Mouse (Mus musculus): ENCODE data around the gene Ftl1-ps1. TPM values are rescaled to one million over a fixed set of nuclear protein-coding genes. Genes with fewer than 3 reads are reported as not detected.

Ftl1-ps1 gene
- 95.1 and 98.2 TPM in 2 replicates for polyA plus RNA-seq (2014; fragmentation: Nextera tagmentation; extraction: Ambion mirVana)

- WGBS: 12% methylated on average over 11 of the region's 11 CpGs
- no peaks in the 10 kb centered on the region for H3K36me3 ChIP-seq (ENCODE audit: control insufficient read depth, insufficient read depth, low read length)
- H3K27ac ChIP-seq (replicated peaks; ENCODE audit: low read depth, low read length): no peak within 1 kb of the TSS
- ATAC-seq (ENCODE audit: low FRiP score, low TSS enrichment) (no peak), DNase-seq (no peak)
- H3K9me3 ChIP-seq (ENCODE audit: control insufficient read depth, low read length): no peaks in the 10 kb centered on the region
- no peaks in the 10 kb centered on the region for H3K27me3 ChIP-seq (ENCODE audit: control insufficient read depth, insufficient read depth, low read length)
- peak within 1 kb of the TSS; percentile 19; the same call in 1 of the 2 replicates for H3K4me2 ChIP-seq (ENCODE audit: low read length)
- no peak within 1 kb of the TSS for H3K9ac ChIP-seq (replicated peaks; ENCODE audit: low read length)
- H3K4me3 ChIP-seq (replicated peaks; ENCODE audit: low read depth, low read length): no peak within 1 kb of the TSS
- no peaks in the 10 kb centered on the region for H3K4me1 ChIP-seq (ENCODE audit: control insufficient read depth, insufficient read depth, low read length)
Observed at GRCm38 (mm10) chr13:74399298-74399839, at the start of gene Ftl1-ps1. Gene Ftl1-ps1, plus strand, starts transcription at chr13:74399694.

GRCm38 (mm10) chr13:74350435-74350906 is 49.0 kb upstream of the Ftl1-ps1 start:
- DNase-seq (peak; percentile 57), ATAC-seq (ENCODE audit: low FRiP score, low TSS enrichment) (peak; percentile 35)
- H3K27ac ChIP-seq (replicated peaks; ENCODE audit: low read depth, low read length): peak overlapping the region; percentile 79
- peak overlapping the region; percentile 81 for H3K4me3 ChIP-seq (replicated peaks; ENCODE audit: low read depth, low read length)
- peak overlapping the region; percentile 74 for H3K4me2 ChIP-seq (ENCODE audit: low read length)
- WGBS: 2% methylated on average over 15 of the region's 15 CpGs
- peak overlapping the region; percentile 82 for H3K9ac ChIP-seq (replicated peaks; ENCODE audit: low read length)
- H3K27me3 ChIP-seq (ENCODE audit: control insufficient read depth, insufficient read depth, low read length): no peaks in the 10 kb centered on the region
- peaks cover 14% of the 10 kb centered on the region for H3K4me1 ChIP-seq (ENCODE audit: control insufficient read depth, insufficient read depth, low read length)
- H3K9me3 ChIP-seq (ENCODE audit: control insufficient read depth, low read length): no peaks in the 10 kb centered on the region
- peaks cover 20% of the 10 kb centered on the region for H3K36me3 ChIP-seq (ENCODE audit: control insufficient read depth, insufficient read depth, low read length)

- DNase-seq (no peak), ATAC-seq (ENCODE audit: low FRiP score, low TSS enrichment) (no peak)
- WGBS: 95% methylated on average over 13 of the region's 13 CpGs
- no peak overlapping the region for H3K4me3 ChIP-seq (replicated peaks; ENCODE audit: low read depth, low read length)
- H3K9me3 ChIP-seq (ENCODE audit: control insufficient read depth, low read length): no peaks in the 10 kb centered on the region
- H3K27me3 ChIP-seq (ENCODE audit: control insufficient read depth, insufficient read depth, low read length): no peaks in the 10 kb centered on the region
- no peak overlapping the region for H3K27ac ChIP-seq (replicated peaks; ENCODE audit: low read depth, low read length)
- H3K4me1 ChIP-seq (ENCODE audit: control insufficient read depth, insufficient read depth, low read length): no peaks in the 10 kb centered on the region
- H3K36me3 ChIP-seq (ENCODE audit: control insufficient read depth, insufficient read depth, low read length): peaks cover 73% of the 10 kb centered on the region
- no peak overlapping the region for H3K9ac ChIP-seq (replicated peaks; ENCODE audit: low read length)
- no peak overlapping the region for H3K4me2 ChIP-seq (ENCODE audit: low read length)
Observed at GRCm38 (mm10) chr13:74356491-74356890, 43.0 kb upstream of the Ftl1-ps1 start.

- DNase-seq (no peak), ATAC-seq (ENCODE audit: low FRiP score, low TSS enrichment) (no peak)
- Histone ChIP-seq H3K9ac (replicated peaks; ENCODE audit: low read length) (no peak overlapping the region), H3K27ac (replicated peaks; ENCODE audit: low read depth, low read length) (no peak overlapping the region), H3K36me3 (ENCODE audit: control insufficient read depth, insufficient read depth, low read length) (peaks cover 40% of the 10 kb centered on the region), H3K9me3 (ENCODE audit: control insufficient read depth, low read length) (no peaks in the 10 kb centered on the region), H3K4me3 (replicated peaks; ENCODE audit: low read depth, low read length) (no peak overlapping the region), H3K27me3 (ENCODE audit: control insufficient read depth, insufficient read depth, low read length) (no peaks in the 10 kb centered on the region), H3K4me2 (ENCODE audit: low read length) (no peak overlapping the region), H3K4me1 (ENCODE audit: control insufficient read depth, insufficient read depth, low read length) (no peaks in the 10 kb centered on the region)
- WGBS: 82% methylated on average over 2 of the region's 2 CpGs
Observed at GRCm38 (mm10) chr13:74362218-74362617, 37.3 kb upstream of the Ftl1-ps1 start.

GRCm38 (mm10) chr13:74363176-74363858 is 36.2 kb upstream of the Ftl1-ps1 start:
- no peaks in the 10 kb centered on the region for H3K9me3 ChIP-seq (ENCODE audit: control insufficient read depth, low read length)
- H3K36me3 ChIP-seq (ENCODE audit: control insufficient read depth, insufficient read depth, low read length): peaks cover 33% of the 10 kb centered on the region
- H3K27ac ChIP-seq (replicated peaks; ENCODE audit: low read depth, low read length): no peak overlapping the region
- H3K4me2 ChIP-seq (ENCODE audit: low read length): no peak overlapping the region
- H3K4me3 ChIP-seq (replicated peaks; ENCODE audit: low read depth, low read length): no peak overlapping the region
- H3K9ac ChIP-seq (replicated peaks; ENCODE audit: low read length): no peak overlapping the region
- WGBS: 92% methylated on average over 13 of the region's 13 CpGs
- H3K27me3 ChIP-seq (ENCODE audit: control insufficient read depth, insufficient read depth, low read length): no peaks in the 10 kb centered on the region
- DNase-seq (no peak), ATAC-seq (ENCODE audit: low FRiP score, low TSS enrichment) (peak; percentile 44; the same call in 1 of the 2 replicates)
- no peaks in the 10 kb centered on the region for H3K4me1 ChIP-seq (ENCODE audit: control insufficient read depth, insufficient read depth, low read length)

GRCm38 (mm10) chr13:74363859-74364235 is 35.6 kb upstream of the Ftl1-ps1 start, which contains the start of gene Lrrc14b:
Gene Lrrc14b, minus strand, starts transcription at chr13:74364005.
- H3K4me3 ChIP-seq (replicated peaks; ENCODE audit: low read depth, low read length): no peak within 1 kb of the TSS
- peaks cover 28% of the 10 kb centered on the region for H3K36me3 ChIP-seq (ENCODE audit: control insufficient read depth, insufficient read depth, low read length)
- no peak within 1 kb of the TSS for H3K4me2 ChIP-seq (ENCODE audit: low read length)
- no peak within 1 kb of the TSS for H3K27ac ChIP-seq (replicated peaks; ENCODE audit: low read depth, low read length)
- H3K4me1 ChIP-seq (ENCODE audit: control insufficient read depth, insufficient read depth, low read length): no peaks in the 10 kb centered on the region
- DNase-seq: no peak
- 88% methylated on average over 8 of the region's 8 CpGs for WGBS
- peak; percentile 15; the same call in 1 of the 2 replicates for ATAC-seq (ENCODE audit: low FRiP score, low TSS enrichment)
- H3K27me3 ChIP-seq (ENCODE audit: control insufficient read depth, insufficient read depth, low read length): no peaks in the 10 kb centered on the region
- H3K9ac ChIP-seq (replicated peaks; ENCODE audit: low read length): no peak within 1 kb of the TSS
- H3K9me3 ChIP-seq (ENCODE audit: control insufficient read depth, low read length): no peaks in the 10 kb centered on the region

GRCm38 (mm10) chr13:74381533-74382276 is 17.8 kb upstream of the Ftl1-ps1 start:
- Histone ChIP-seq H3K4me1 (ENCODE audit: control insufficient read depth, insufficient read depth, low read length) (no peaks in the 10 kb centered on the region), H3K9ac (replicated peaks; ENCODE audit: low read length) (no peak overlapping the region), H3K9me3 (ENCODE audit: control insufficient read depth, low read length) (no peaks in the 10 kb centered on the region), H3K27me3 (ENCODE audit: control insufficient read depth, insufficient read depth, low read length) (no peaks in the 10 kb centered on the region), H3K4me3 (replicated peaks; ENCODE audit: low read depth, low read length) (no peak overlapping the region), H3K4me2 (ENCODE audit: low read length) (no peak overlapping the region), H3K27ac (replicated peaks; ENCODE audit: low read depth, low read length) (no peak overlapping the region), H3K36me3 (ENCODE audit: control insufficient read depth, insufficient read depth, low read length) (no peaks in the 10 kb centered on the region)
- DNase-seq (no peak), ATAC-seq (ENCODE audit: low FRiP score, low TSS enrichment) (no peak)
- 85% methylated on average over 10 of the region's 10 CpGs for WGBS

- DNase-seq: no peak
- H3K4me2 ChIP-seq (ENCODE audit: low read length): no peak overlapping the region
- H3K9ac ChIP-seq (replicated peaks; ENCODE audit: low read length): no peak overlapping the region
- H3K27ac ChIP-seq (replicated peaks; ENCODE audit: low read depth, low read length): no peak overlapping the region
- no peaks in the 10 kb centered on the region for H3K36me3 ChIP-seq (ENCODE audit: control insufficient read depth, insufficient read depth, low read length)
- no peaks in the 10 kb centered on the region for H3K9me3 ChIP-seq (ENCODE audit: control insufficient read depth, low read length)
- no peak for ATAC-seq (ENCODE audit: low FRiP score, low TSS enrichment)
- WGBS: 77% methylated on average over 3 of the region's 3 CpGs
- no peak overlapping the region for H3K4me3 ChIP-seq (replicated peaks; ENCODE audit: low read depth, low read length)
- H3K4me1 ChIP-seq (ENCODE audit: control insufficient read depth, insufficient read depth, low read length): no peaks in the 10 kb centered on the region
- no peaks in the 10 kb centered on the region for H3K27me3 ChIP-seq (ENCODE audit: control insufficient read depth, insufficient read depth, low read length)
Observed at GRCm38 (mm10) chr13:74382289-74382688, 17.2 kb upstream of the Ftl1-ps1 start.
